Mouse (Mus musculus) lung, adult 2 months (tissue): ENCODE data around the gene Ptger1. TPM values are rescaled to one million over a fixed set of nuclear protein-coding genes. Genes with fewer than 3 reads are reported as not detected.

Source experiments
- DNase-seq: peaks from one replicate; pipeline ENCODE4 v3.0.0; 2022
- H3K4me1 ChIP-seq: fragments of 200-500 bp; 2 replicates; pipeline ENCODE4 v1.6.1; 2011; ENCODE audit warnings: low read length; ENCODE audit not compliant: control insufficient read depth, insufficient read depth
- H3K4me3 ChIP-seq: fragments of 200-500 bp; replicated peaks from 2 replicates; pipeline ENCODE3; 2011; ENCODE audit warnings: low read depth, mild to moderate bottlenecking, control low read depth, low read length; ENCODE audit errors: extremely low read depth
- CTCF ChIP-seq: fragments of 200-500 bp; IDR thresholded peaks from 2 replicates; pipeline ENCODE4 v1.5.1; 2011; ENCODE audit warnings: mild to moderate bottlenecking, low read length, control low read depth; ENCODE audit not compliant: insufficient read depth
- POLR2A ChIP-seq: fragments of 200-500 bp; IDR thresholded peaks from 2 replicates; pipeline ENCODE4 v1.6.1; 2011; ENCODE audit warnings: low read depth, mild to moderate bottlenecking, control low read depth, low read length, borderline replicate concordance; ENCODE audit errors: extremely low read depth
- WGBS: fragments of 180-500 bp; shearing (Covaris S2); methylation state at CpG from one replicate; pipeline ENCODE4 v1.1.7; 2018; 5-methylcytosine and 5-hydroxymethylcytosine counted together
- polyA plus RNA-seq: library from polyadenylated mRNA; depleted of rRNA; stranded (reverse); fragments of >200 nt; gene quantifications from 2 replicates; pipeline ENCODE4 v1.2.3, GENCODE M21; 2012; rRNA removed

The Ptger1 gene
- 6.8 and 7.8 TPM in 2 replicates for polyA plus RNA-seq

DNA sequence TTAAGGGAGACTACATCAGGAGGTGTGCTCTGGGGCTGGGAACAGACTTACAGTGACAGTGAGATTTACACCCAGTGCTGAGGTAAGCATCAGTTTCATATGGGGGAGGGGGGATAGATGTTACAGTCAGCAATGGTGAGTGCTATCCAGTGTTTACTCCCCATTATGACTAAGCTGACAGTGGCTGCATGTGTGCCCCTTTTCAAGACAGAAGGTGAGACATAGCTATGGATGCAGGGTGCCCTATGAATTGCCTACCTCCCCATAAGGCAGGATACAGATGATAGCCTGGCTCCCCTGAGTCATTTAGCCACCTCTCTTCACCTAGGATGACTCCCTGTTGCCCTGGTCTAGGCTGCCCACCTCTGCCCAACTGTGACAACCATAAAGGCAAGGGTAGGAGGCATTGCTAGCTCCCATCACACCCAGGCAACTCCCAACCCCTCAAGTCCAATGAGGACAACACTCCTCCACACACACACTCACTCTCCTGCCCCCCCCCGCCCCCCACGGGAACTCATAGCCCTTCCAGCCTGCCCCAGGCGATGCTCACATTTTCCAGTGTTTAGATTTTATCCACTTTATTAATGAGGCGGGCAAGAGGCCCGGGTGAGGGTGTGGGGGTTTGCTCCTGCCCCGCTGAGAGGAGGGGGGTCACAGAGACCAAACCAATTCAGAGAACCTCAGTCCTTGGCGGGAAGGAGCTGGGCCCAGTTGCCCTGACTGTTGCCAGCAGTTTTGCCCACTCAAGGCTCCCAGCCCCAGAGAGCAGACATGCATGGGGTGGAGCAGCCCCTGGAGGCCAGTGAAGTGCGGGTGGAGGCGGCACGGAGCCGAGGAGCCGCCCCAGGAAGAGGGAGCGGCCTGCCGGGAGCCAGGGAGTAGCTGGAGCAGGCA lies at the start of gene Ptger1:
Gene Ptger1, plus strand, starts transcription at position 710 of the 897 bp plus-strand sequence.
- TF ChIP-seq CTCF (no peak), POLR2A (peak; percentile 36; the same call in 1 of the 2 replicates)
- DNase-seq = peak; percentile 72
- Histone ChIP-seq H3K4me3 (no peak within 1 kb of the TSS), H3K4me1 (peaks cover 23% of the 10 kb centered on the region)
- 9% methylated on average over 14 of the region's 14 CpGs for WGBS

DNA sequence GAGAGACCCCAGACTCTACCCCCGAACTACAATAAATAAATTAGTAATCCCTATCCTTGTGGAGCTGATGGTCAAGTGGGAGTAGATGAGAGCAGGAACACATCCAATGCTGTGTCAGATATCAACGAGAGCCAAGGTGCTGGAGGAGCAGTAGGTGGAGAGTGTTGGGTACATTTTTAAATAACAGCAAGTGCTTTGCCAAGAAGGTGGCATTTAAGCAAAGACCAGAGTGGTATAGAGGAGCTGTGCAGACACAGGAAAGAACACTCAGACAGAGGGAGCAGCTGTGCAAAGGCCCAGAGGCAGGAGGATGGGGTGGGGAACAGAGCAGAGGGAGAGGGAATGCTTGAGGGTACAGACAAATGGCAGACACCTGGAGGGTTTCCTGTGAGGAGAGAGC lies 49.4 kb upstream of the Ptger1 start:
- no peak for TF ChIP-seq POLR2A
- no peak for TF ChIP-seq CTCF
- 69% methylated on average over 2 of the region's 2 CpGs for WGBS
- Histone ChIP-seq H3K4me1 (peaks cover under 1% of the 10 kb centered on the region; the same call in 1 of the 2 replicates), H3K4me3 (no peak overlapping the region)
- no peak for DNase-seq

DNA sequence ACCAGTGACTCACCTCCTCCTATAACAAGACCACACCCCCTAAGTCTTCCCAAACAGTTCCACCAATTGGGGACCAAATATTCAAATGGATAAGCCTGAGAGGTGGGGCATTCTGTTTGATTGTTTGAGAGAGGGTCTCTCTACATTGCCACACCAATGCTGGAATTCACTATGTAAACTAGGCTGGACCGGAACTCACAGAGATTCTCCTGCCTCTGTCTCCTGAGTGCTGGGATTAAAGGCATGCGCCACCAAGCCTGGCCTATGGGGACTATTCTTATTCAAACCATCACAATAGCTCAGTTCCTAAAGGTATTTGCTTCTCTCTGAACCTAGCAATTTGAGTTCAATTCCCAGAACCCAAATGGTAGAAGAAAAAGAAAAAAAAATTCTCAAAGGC lies 47.9 kb upstream of the Ptger1 start:
- no peak for TF ChIP-seq CTCF
- no peak for TF ChIP-seq POLR2A
- Histone ChIP-seq H3K4me1 (peaks cover 2% of the 10 kb centered on the region; the same call in 1 of the 2 replicates), H3K4me3 (no peak overlapping the region)
- WGBS = 95% methylated on average over 2 of the region's 2 CpGs
- DNase-seq = no peak

DNA sequence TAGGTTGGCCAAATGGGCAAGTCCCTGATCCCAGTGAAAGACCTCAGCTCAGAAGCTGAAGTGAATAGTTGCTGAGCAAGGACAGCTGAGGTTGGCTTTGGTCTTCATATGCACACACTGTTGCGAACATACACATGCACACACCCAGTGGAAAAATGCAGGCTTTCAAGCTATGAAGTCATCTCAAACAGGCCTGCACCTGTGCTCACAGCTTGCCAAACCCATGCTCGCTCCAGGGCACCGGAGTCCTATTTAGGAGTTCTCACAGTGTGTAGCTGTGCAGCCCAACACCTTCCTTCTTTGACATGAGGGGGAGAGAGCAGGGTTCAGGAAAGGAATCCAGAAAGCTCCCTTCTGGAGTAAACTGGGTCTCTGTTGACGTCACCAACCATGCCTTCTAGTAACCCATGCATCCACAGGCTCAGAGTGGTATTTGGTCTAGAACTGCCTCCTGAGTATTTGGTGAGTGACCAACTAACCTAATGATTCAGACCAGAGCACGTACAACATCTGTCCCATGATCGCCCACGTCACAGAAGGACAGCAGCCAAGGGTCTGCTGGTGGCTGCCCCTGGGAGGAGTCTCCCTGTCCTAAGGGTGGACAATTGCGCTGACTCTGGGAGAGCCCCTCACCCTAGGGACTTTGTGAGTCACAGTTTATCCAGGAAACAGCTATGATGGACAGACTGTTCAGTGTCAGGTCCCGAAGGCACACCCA lies 46.8 kb upstream of the Ptger1 start:
- TF ChIP-seq CTCF (no peak), POLR2A (no peak)
- 72% methylated on average over 9 of the region's 9 CpGs for whole genome bisulfite sequencing
- peaks cover 2% of the 10 kb centered on the region; the same call in 1 of the 2 replicates for H3K4me1 ChIP-seq
- H3K4me3 ChIP-seq = no peak overlapping the region
- no peak for DNase-seq

DNA sequence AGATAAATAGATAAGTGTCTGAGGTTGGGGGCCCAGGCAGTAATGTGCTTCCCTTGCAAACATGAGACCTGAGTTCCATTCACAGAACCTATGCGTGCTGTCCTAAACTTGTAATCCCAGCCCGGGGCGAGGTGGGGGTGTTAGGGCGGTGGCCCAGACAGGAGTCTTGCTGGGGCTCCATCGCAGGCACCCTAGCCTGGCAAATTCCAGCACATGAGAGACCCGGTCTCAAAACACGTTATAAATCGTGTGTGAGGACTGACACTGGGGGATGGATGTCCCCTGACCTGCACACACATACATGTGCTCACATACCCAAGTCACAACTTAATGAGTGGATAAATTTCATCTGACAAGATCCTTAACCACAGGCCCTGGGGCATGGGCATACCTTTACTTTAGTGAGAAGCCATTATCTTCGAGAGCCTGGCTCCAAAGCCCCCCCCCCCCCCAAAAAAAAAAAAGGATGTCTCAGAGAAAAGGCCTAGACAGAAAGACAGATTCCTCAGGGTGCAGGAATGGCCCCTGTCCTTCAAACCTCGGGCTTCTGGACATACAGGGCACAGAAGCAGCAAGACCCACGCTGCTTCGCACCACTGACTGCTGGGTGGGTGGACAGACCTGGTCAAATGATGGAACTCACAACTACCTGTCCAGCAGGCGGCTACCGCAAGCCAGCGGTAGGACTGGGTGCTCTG lies 44.6 kb upstream of the Ptger1 start:
- H3K4me1 ChIP-seq = peaks cover 2% of the 10 kb centered on the region; the same call in 1 of the 2 replicates
- peak overlapping the region; percentile 60 for H3K4me3 ChIP-seq
- TF ChIP-seq POLR2A (0 out of 2 replicates have a peak, but pooled peaks have one; percentile 16), CTCF (no peak)
- WGBS = 49% methylated on average over 15 of the region's 15 CpGs
- no peak for DNase-seq

DNA sequence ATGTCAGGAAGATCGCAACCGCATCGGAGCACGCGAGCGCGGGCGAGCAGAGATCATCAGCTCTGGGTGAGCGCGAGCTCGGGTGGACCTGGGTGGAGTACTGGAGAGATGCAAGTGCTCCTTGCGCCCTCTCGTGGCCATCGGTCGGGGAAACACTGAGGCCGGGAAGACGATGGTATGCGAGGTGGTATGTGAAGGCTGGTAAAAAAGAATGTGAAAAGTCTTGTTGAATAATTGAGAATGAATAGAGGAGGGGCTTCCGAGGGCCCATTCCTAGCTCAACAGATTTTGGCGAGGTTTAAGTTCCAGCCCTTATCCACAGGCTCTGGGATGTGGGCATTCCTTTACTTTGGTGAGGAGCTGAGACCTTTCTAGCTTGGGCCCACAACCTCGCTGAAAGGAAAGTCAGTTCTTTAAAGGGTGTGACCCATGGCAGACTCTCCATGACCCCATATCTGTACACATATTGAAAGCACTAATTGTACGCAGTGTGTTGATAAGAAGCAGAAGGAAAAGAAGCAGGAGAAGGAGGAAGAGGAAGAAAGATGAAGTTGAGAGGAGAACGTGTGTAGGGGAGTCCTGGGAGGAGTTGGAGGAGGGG lies 44.0 kb upstream of the Ptger1 start:
- no peak for TF ChIP-seq POLR2A
- TF ChIP-seq CTCF = peak; percentile 96
- peak; percentile 85 for DNase-seq
- WGBS = 8% methylated on average over 23 of the region's 23 CpGs
- Histone ChIP-seq H3K4me1 (peaks cover 2% of the 10 kb centered on the region; the same call in 1 of the 2 replicates), H3K4me3 (peak overlapping the region; percentile 60)

DNA sequence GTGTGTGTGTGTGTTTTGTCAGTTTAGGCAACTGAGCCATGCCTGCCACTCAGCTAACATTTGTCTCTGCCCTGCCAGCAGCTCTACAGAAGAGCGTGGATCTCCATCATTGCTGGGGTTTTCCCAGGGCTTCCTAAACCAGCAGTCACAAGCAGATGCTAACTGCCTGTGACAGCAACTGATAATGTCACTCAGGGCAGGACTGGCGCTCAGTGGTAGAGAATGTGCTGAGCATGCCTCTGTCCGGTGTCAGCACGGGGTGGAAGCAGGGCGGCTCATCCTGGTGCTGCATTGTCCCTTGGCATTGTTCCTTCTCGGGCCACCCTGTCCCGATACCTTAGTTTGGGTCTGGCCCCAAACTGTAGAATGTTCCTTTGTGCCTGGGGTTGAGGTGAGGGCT lies 42.9 kb upstream of the Ptger1 start:
- no peak for DNase-seq
- WGBS = 80% methylated on average over 7 of the region's 7 CpGs
- H3K4me3 ChIP-seq = no peak overlapping the region
- TF ChIP-seq CTCF (no peak), POLR2A (no peak)
- peaks cover 2% of the 10 kb centered on the region; the same call in 1 of the 2 replicates for H3K4me1 ChIP-seq

DNA sequence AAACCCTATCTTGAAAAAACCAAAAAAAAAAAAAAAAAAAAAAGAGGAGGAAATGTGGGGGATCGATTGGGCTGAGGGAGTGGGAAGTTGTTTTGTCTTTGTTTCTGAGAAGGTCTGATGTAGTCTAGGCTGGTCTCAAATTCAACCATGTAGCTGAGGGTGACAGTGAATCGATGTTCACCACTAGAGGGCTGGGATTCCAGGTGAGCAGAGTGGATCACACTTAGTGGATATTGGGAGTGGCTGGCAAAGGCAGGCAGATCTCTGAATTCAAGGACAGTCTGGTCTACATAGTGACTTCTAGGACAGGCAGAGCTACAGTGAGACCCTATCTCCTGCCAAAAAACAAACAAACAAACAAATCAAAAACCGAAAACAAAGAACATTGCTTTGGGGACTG lies 41.7 kb upstream of the Ptger1 start:
- Histone ChIP-seq H3K4me1 (peaks cover 2% of the 10 kb centered on the region; the same call in 1 of the 2 replicates), H3K4me3 (no peak overlapping the region)
- TF ChIP-seq CTCF (peak; percentile 60), POLR2A (no peak)
- DNase-seq = no peak
- WGBS = 31% methylated on average over 3 of the region's 3 CpGs

DNA sequence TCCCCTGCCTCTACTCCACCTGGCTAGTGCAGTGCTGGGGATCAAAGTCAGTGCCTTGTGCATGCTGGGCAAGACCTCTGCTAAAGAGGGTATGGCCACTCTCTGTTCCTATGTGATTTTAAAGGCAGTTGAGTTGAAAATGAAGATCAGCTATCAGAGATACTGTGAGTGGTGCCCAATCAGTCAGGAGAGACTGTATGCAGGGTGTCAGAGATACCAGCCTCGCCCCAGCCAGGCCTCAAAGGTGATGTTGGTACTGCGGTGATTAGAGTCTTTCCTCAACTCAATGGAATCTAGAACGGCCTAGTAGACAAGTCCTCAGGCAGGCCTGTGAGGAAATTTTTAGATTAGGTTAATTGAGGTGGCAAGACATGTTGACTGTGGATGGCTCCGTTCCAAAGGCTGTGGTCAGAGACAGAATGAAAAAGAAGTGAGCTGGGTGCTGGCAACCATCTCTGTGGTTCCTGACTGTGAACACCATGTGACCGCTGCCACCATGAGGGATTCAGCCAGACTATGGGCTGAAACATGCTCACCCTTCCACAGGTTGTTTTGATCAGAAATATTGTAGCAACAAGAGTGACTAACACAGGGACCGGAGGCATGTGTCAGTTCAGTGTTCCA lies 40.7 kb upstream of the Ptger1 start:
- Histone ChIP-seq H3K4me3 (no peak overlapping the region), H3K4me1 (peaks cover 2% of the 10 kb centered on the region; the same call in 1 of the 2 replicates)
- no peak for DNase-seq
- TF ChIP-seq CTCF = no peak
- TF ChIP-seq POLR2A = no peak
- WGBS = 79% methylated on average over 6 of the region's 6 CpGs
